Mouse (Mus musculus) cortical plate, adult 2 months (tissue): Measurements from ENCODE around the gene Irf9. TPM values are rescaled to one million over a fixed set of nuclear protein-coding genes. Genes with fewer than 3 reads are reported as not detected.

Source experiments
- H3K27ac ChIP-seq: fragments of 200-500 bp; 2 replicates; pipeline ENCODE4 v1.5.1; 2012; ENCODE audit warnings: low read length, control low read depth, inconsistent platforms; ENCODE audit not compliant: insufficient read depth
- H3K4me1 ChIP-seq: fragments of 200-500 bp; 2 replicates; pipeline ENCODE4 v1.6.1; 2011; ENCODE audit warnings: low read length; ENCODE audit not compliant: control insufficient read depth, insufficient read depth
- H3K4me3 ChIP-seq: fragments of 200-500 bp; 2 replicates; pipeline ENCODE4 v1.5.1; 2011; ENCODE audit warnings: mild to moderate bottlenecking, low read length, control low read depth; ENCODE audit not compliant: insufficient read depth
- CTCF ChIP-seq: fragments of 200-500 bp; IDR thresholded peaks from 2 replicates; pipeline ENCODE4 v1.5.1; 2011; ENCODE audit warnings: mild to moderate bottlenecking, control low read depth, low read length; ENCODE audit not compliant: insufficient read depth; ENCODE audit errors: extremely low read depth
- POLR2A ChIP-seq: fragments of 200-500 bp; IDR thresholded peaks from 2 replicates; pipeline ENCODE4 v1.6.1; 2011; ENCODE audit warnings: mild to moderate bottlenecking, low read length, control low read depth; ENCODE audit not compliant: insufficient read depth; ENCODE audit errors: extremely low read depth
- polyA plus RNA-seq: library from polyadenylated mRNA; depleted of rRNA; stranded (reverse); fragments of >200 nt; gene quantifications from 2 replicates; pipeline ENCODE4 v1.2.3, GENCODE M21; 2012

The Irf9 gene
- polyA plus RNA-seq, 1 experiment, result 21.2 TPM

DNA sequence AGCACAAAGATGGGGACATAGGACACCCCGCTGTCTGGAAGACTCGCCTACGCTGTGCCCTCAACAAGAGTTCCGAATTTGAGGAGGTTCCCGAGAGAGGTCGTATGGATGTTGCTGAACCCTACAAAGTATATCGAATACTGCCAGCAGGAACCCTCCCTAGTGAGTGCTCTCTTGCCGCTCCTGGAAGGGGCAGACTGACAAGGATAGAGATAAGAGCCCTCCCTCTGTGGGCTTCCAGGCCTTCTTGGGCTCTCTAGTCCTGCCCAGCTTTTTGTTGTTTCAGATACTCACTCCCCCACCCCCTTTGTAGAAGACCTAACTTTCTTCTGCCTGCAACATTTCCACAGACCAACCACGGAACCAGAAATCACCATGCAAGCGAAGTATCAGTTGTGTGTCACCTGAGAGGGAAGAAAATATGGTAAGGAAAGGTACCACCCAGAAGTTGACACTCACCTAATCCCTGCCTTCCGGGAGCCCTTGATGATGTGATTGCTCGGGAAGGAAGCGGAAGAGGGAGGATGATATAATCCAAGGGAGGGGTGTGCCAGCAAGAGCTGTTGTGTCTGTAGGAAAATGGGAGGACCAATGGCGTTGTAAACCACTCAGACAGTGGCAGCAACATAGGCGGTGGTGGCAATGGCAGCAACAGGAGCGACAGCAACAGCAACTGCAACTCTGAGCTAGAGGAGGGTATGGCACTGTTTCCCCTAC lies 2.5 kb downstream of the Irf9 start:
- Histone ChIP-seq H3K27ac (no peak overlapping the region), H3K4me3 (no peak overlapping the region), H3K4me1 (no peaks in the 10 kb centered on the region)
- no peak for TF ChIP-seq POLR2A

DNA sequence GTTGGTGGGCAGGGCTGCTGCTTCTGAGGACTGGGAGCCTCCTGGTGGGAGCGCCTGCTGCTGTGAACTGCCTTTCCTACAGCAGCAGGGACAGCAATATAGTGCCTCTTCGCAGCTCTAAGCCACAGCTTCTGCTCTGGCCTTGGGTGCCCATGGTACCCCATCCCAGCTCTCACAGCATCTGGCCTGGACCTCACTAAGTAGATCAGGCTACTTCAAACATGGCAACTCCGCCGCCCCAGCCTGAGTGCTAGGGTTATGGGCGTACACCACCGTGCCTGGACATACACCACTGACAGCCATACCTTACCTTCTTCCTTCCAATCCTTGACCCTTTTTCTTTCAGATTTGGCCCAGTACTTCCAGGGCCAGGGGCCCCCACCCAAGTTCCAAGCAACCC lies 5.0 kb downstream of the Irf9 start:
- Histone ChIP-seq H3K27ac (no peak overlapping the region), H3K4me1 (no peaks in the 10 kb centered on the region), H3K4me3 (no peak overlapping the region)
- TF ChIP-seq POLR2A, result no peak
- TF ChIP-seq CTCF, result no peak

DNA sequence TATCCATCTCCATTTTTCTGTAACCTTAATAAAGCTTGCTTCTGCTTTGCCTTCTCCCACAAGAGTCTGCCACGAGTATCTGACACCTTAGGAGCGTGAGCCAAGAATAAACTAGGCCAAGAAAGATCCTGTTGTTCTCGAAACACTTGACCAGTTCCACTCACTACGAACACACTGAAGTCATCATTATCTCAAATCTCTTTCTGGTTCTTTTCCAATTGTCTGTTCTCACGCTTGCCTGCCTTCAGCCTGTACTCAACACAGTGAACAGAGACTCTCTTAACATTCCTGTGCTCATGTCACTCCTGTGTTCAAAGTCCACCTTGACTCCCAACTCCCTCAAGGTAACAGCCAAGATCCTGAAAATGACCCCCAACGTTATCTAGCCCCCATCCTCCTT lies 10.0 kb downstream of the Irf9 start:
- Histone ChIP-seq H3K4me1 (no peaks in the 10 kb centered on the region), H3K27ac (no peak overlapping the region), H3K4me3 (no peak overlapping the region)
- TF ChIP-seq POLR2A (no peak), CTCF (no peak)

DNA sequence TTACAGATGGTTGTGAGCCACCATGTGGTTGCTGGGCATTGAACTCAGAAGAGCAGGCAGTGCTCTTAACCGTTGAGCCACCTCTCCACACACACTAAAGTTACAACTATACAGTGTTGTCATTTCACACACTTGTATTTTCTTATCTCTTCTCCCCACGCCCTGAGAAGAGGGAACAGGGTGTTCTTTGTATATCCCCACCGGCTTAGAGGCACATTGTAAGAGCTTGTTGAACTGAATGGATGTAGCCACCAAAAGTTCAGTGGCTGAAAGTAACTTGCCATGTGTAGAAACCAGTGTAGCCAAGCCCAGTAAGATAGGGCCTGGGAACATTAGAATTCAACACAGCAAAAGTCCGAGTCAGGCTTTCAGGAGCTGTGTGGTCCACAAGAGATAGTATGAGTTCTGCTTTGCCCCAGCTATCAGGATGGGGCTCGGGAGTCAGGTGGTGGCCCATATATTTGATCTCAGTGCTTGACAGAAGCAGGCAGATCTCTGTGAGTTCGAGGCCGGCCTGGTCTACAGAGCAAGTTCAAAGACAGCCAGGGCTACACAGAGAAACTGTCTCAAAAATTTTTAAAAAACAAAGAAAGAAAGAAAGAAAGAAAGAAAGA lies 11.3 kb downstream of the Irf9 start:
- no peak for TF ChIP-seq CTCF
- no peak for TF ChIP-seq POLR2A
- H3K4me1 ChIP-seq, result no peaks in the 10 kb centered on the region
- no peak overlapping the region for H3K4me3 ChIP-seq
- no peak overlapping the region for H3K27ac ChIP-seq

DNA sequence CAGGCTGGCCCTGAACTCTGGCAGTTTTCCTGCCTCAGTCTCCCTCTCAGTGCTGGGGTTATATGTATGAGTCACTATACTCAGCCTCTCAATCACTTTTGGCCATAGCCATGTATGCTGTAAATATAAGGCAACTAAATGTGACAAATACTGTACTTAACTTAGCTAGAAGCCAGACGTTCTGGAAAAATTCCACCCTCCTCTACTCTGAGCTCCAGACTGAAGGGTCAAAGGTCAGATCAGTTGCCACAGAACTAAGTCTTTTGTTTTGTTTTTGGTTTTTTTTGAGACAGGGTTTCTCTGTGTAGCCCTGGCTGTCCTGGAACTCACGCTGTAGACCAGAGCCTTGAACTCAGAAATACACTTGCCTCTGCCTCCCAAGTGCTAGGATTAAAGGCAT lies 12.5 kb downstream of the Irf9 start:
- Histone ChIP-seq H3K4me1 (no peaks in the 10 kb centered on the region), H3K4me3 (no peak overlapping the region), H3K27ac (no peak overlapping the region)
- TF ChIP-seq CTCF, result no peak
- TF ChIP-seq POLR2A, result no peak

DNA sequence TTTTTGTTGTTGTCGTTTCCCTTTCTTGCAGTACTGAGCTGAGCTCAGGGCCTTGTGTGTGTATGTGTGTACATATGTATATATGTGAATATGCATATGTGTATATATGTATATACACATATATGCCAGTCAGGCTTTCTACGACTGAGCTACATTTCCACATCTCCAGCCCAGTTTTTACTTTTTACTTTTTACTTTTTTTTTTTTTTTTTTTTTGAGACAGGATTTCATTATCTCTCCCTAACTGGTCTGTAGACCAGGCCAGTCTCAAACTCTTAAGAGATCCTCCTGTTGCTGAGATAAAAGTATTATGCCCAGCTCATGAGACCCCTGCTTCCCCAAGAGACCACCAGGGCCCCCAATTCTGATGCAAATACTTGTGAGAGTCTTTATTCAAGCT lies 13.5 kb downstream of the Irf9 start:
- no peak overlapping the region for H3K27ac ChIP-seq
- H3K4me3 ChIP-seq, result no peak overlapping the region
- H3K4me1 ChIP-seq, result no peaks in the 10 kb centered on the region
- no peak for TF ChIP-seq CTCF
- no peak for TF ChIP-seq POLR2A

DNA sequence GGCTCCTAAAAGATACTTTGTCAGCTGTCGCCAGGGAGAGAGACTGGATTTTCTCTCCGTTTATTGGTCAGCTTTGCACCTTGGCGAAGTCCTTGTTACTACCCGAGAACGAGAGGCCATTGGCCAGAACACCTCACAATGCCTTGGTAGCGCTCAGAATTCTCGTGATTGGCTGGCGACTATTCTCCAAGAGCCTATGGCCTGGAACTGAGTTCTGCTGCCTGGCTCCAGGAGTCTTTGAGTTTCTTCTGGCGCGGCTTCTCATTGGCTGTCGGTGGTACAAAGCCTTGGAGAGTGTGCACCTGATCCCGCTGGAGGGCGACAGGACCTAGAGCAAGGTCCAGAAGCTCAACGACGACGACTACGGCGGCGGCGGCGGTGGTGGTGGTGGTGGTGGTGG lies 14.5 kb downstream of the Irf9 start, which contains the start of gene Rec8:
Gene Rec8, plus strand, starts transcription at position 216 of the 400 bp plus-strand sequence.
- Histone ChIP-seq H3K27ac (no peak within 1 kb of the TSS), H3K4me3 (no peak within 1 kb of the TSS), H3K4me1 (no peaks in the 10 kb centered on the region)
- TF ChIP-seq POLR2A, result no peak
- no peak for TF ChIP-seq CTCF

DNA sequence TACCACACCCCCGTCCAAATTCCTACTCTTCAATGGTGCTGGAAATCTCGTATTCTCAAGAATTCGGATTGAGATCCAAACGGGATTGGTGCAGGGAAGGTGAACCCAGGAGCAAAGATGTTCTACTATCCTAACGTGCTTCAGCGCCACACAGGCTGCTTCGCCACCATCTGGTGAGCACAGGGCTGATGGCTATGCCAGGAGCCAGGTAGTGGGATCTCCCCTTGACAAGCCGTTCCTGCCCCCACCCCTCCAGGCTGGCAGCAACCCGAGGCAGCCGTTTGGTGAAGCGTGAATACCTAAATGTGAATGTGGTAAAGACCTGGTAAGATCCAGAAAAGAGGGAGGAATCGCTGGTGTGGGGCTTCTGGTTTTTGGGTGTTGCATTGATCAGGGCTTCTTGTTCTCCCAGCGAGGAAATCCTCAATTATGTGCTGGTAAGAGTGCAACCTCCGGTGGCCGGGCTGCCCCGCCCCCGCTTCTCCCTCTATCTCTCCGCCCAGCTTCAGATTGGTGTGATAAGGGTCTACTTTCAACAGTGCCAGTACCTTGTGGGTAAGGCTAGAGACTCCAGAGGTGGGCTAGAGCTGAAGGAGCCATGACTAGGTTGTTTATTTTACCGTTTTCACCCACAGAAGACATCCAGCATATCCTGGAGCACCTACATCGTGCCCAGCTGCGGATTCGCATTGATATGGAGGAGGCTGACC lies 15.3 kb downstream of the Irf9 start:
- no peaks in the 10 kb centered on the region for H3K4me1 ChIP-seq
- TF ChIP-seq CTCF, result no peak
- TF ChIP-seq POLR2A, result no peak
- no peak overlapping the region for H3K4me3 ChIP-seq
- H3K27ac ChIP-seq, result no peak overlapping the region

DNA sequence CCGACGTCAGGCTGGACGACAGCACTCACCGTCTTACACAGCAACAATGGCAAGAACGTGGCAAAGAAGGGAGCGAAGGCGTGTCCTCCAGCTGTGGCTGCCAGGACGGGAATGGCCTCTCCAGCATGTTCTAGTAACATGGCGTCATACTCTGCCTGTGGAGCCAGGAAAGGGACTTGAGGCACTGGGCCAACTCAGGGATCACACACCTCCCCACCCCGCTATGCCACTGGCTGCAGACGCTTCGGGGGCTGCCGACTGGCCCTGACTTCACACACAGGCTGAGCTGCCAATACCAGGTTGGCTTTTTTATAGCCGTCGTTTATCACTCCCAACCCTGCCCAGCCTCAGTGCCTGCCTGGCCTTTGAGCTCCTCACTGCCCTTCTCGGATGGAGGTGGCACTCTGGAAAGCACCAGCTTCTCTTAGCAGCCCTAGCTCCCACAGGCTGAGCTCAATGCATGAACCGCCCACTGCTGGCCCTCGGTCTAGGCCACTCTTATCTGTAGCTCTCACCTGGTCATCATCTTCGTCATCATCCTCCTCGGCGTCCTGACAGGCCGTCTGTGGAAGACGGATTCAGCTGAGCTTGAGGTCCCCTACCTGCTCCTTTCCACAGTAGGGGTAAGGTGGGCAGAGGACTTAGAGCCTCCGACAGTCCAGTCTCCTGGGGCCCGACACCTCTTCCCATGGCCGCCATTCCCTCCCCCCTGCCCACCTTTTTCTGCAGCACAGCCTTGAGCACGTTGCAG lies 24.9 kb downstream of the Irf9 start:
- Histone ChIP-seq H3K4me1 (no peaks in the 10 kb centered on the region), H3K4me3 (no peak overlapping the region), H3K27ac (no peak overlapping the region)
- TF ChIP-seq POLR2A (no peak), CTCF (no peak)
